Mouse (Mus musculus) liver, embryonic 13.5 days (tissue): ENCODE results near the gene Bax. TPM values are rescaled to one million over a fixed set of nuclear protein-coding genes. Genes with fewer than 3 reads are reported as not detected.

ENCODE experiments used
- ATAC-seq: fragments of 200-750 bp; cut with Nextera tagmentation; 2 replicates; pipeline ENCODE4 v1.8.0; 2017; ENCODE audit warnings: low read depth, mild to moderate bottlenecking, moderate number of reproducible peaks, moderate library complexity
- DNase-seq: peaks from one replicate; pipeline ENCODE4 v3.0.0; 2022
- H3K27ac ChIP-seq: fragments of 300-500 bp; sonication (generic); 2 replicates; pipeline ENCODE4 v1.5.1; 2015; ENCODE audit warnings: moderate library complexity, mild to moderate bottlenecking, inconsistent platforms
- H3K27me3 ChIP-seq: fragments of 300-500 bp; sonication (generic); 2 replicates; pipeline ENCODE4 v1.6.1; 2015; ENCODE audit warnings: mild to moderate bottlenecking, inconsistent platforms
- H3K36me3 ChIP-seq: fragments of 300-500 bp; sonication (generic); 2 replicates; pipeline ENCODE4 v1.6.1; 2015; ENCODE audit warnings: mild to moderate bottlenecking, inconsistent platforms
- H3K4me1 ChIP-seq: fragments of 300-500 bp; sonication (generic); replicated peaks from 2 replicates; pipeline ENCODE4 v1.6.1; 2015; ENCODE audit warnings: inconsistent platforms
- H3K4me2 ChIP-seq: fragments of 300-500 bp; sonication (generic); 2 replicates; pipeline ENCODE4 v1.6.1; 2015; ENCODE audit warnings: inconsistent platforms, mild to moderate bottlenecking, moderate library complexity
- H3K4me3 ChIP-seq: fragments of 300-500 bp; sonication (generic); replicated peaks from 2 replicates; pipeline ENCODE4 v1.5.1; 2015; ENCODE audit warnings: mild to moderate bottlenecking, inconsistent platforms
- H3K9ac ChIP-seq: fragments of 300-500 bp; sonication (generic); 2 replicates; pipeline ENCODE4 v1.6.1; 2015; ENCODE audit warnings: mild to moderate bottlenecking, inconsistent platforms
- H3K9me3 ChIP-seq: fragments of 300-500 bp; sonication (generic); replicated peaks from 2 replicates; pipeline ENCODE4 v1.6.1; 2016; ENCODE audit warnings: inconsistent platforms
- WGBS: fragments of 180-500 bp; shearing (Covaris S2); methylation state at CpG from one replicate; pipeline ENCODE4 v1.1.7; 2015; ENCODE audit not compliant: insufficient replicate concordance; 5-methylcytosine and 5-hydroxymethylcytosine counted together
- polyA plus RNA-seq: library from polyadenylated mRNA; unstranded; fragments of >200 nt; fragmentation: Nextera tagmentation; extraction: Ambion mirVana; gene quantifications from 2 replicates; pipeline ENCODE4 v1.2.1, GENCODE M21; 2015

The Bax gene
- polyA plus RNA-seq = 104 and 106 TPM in 2 replicates

- Histone ChIP-seq H3K9ac (peak within 1 kb of the TSS; percentile 87), H3K36me3 (peaks cover 40% of the 10 kb centered on the region), H3K4me3 (peak within 1 kb of the TSS; percentile 79), H3K9me3 (no peaks in the 10 kb centered on the region), H3K27ac (peak within 1 kb of the TSS; percentile 76), H3K4me1 (peaks cover 61% of the 10 kb centered on the region), H3K27me3 (no peaks in the 10 kb centered on the region), H3K4me2 (peak within 1 kb of the TSS; percentile 94)
- DNase-seq (peak; percentile 93), ATAC-seq (peak; percentile 77)
- WGBS = under 1% methylated on average over 57 of the region's 58 CpGs
Measured at GRCm38 (mm10) chr7:45466283-45467089, at the start of gene Bax. Gene Bax, minus strand, starts transcription at chr7:45466898.

GRCm38 (mm10) chr7:45515436-45515835, 48.7 kb upstream of the Bax start:
- peak overlapping the region; percentile 36 for H3K4me3 ChIP-seq
- no peaks in the 10 kb centered on the region for H3K36me3 ChIP-seq
- peak overlapping the region; percentile 60 for H3K9ac ChIP-seq
- H3K4me1 ChIP-seq = peaks cover 52% of the 10 kb centered on the region
- no peaks in the 10 kb centered on the region for H3K27me3 ChIP-seq
- DNase-seq (peak; percentile 80), ATAC-seq (peak; percentile 85)
- WGBS = 8% methylated on average over 16 of the region's 16 CpGs
- peak overlapping the region; percentile 82 for H3K27ac ChIP-seq
- no peaks in the 10 kb centered on the region for H3K9me3 ChIP-seq
- H3K4me2 ChIP-seq = peak overlapping the region; percentile 62

DNA sequence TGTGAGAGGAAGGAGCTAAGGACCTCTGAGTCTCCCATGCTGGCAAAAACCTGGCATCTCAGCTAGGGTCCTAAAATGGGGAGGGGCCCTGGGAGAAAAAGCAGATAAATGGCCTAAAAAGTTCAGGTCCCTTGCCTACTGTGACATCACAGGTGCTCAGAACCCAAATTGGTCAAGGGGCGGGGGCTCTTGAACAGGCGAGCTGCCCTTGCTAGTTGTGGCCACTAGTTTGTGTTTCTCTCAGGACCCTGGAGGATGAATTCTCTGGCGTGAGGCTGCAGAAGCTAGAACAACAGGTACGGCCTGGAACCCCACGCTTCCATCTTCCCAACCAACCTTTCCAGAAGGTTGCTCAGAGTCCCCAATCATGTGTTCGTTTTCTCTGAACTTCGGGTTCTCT, 47.7 kb upstream of the Bax start:
- Histone ChIP-seq H3K4me2 (peak overlapping the region; percentile 62; the same call in 1 of the 2 replicates), H3K27me3 (no peaks in the 10 kb centered on the region), H3K36me3 (no peaks in the 10 kb centered on the region), H3K9me3 (no peaks in the 10 kb centered on the region), H3K9ac (peak overlapping the region; percentile 60; the same call in 1 of the 2 replicates), H3K27ac (peak overlapping the region; percentile 82), H3K4me1 (peaks cover 49% of the 10 kb centered on the region), H3K4me3 (no peak overlapping the region)
- 73% methylated on average over 7 of the region's 7 CpGs for WGBS
- ATAC-seq (no peak), DNase-seq (no peak)

DNA sequence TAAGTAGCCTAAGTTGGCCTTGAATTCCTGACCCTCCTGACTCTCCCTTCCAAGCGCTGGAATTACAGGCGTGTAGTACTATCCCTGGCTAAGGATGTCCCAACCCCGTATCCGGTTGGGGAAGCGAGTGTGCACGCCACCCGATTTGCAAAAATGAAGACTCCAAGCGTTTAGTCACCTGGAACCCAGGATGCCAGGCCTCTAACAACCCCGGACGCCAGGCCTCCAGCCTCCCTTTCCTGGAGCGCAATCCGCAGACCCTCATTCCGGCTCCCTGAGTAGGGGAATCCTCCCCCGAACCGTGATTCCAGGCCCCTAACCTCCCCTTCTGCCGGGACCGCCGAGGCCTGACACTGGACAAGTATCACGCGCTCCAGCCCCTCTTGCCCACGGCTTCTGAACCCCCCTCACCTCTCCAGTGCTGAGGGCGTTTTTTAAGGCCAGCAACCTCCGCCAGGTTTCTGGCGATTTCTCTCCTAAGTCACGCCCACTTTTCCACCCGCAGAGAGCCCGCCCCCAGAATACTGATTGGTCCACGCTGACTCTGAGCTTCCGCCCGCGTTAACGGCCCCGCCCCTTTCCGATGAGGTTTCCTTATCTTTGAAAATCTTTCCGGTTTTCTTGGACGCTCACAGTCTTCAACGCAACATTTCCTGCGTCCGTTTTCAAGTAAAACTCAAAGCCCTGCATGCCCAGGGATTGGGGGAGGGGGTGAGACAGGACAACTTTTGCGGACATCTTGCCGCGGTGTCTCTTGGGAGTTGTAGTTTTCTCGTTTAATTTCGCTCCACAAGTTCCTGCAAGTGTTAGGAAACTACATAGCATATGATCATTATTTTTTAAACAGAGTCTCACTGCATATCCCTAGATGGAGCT, 43.5 kb upstream of the Bax start, which contains the start of gene Nucb1:
Gene Nucb1, minus strand, starts transcription at position 495 of the 876 bp plus-strand sequence.
- peak within 1 kb of the TSS; percentile 95 for H3K4me3 ChIP-seq
- H3K27me3 ChIP-seq = no peaks in the 10 kb centered on the region
- no peaks in the 10 kb centered on the region for H3K9me3 ChIP-seq
- ATAC-seq (peak; percentile 74), DNase-seq (peak; percentile 92)
- H3K4me1 ChIP-seq = peaks cover 58% of the 10 kb centered on the region
- peak within 1 kb of the TSS; percentile 98 for H3K27ac ChIP-seq
- WGBS = under 1% methylated on average over 44 of the region's 44 CpGs
- peaks cover 29% of the 10 kb centered on the region for H3K36me3 ChIP-seq
- peak within 1 kb of the TSS; percentile 98 for H3K9ac ChIP-seq
- peak within 1 kb of the TSS; percentile 97 for H3K4me2 ChIP-seq

DNA sequence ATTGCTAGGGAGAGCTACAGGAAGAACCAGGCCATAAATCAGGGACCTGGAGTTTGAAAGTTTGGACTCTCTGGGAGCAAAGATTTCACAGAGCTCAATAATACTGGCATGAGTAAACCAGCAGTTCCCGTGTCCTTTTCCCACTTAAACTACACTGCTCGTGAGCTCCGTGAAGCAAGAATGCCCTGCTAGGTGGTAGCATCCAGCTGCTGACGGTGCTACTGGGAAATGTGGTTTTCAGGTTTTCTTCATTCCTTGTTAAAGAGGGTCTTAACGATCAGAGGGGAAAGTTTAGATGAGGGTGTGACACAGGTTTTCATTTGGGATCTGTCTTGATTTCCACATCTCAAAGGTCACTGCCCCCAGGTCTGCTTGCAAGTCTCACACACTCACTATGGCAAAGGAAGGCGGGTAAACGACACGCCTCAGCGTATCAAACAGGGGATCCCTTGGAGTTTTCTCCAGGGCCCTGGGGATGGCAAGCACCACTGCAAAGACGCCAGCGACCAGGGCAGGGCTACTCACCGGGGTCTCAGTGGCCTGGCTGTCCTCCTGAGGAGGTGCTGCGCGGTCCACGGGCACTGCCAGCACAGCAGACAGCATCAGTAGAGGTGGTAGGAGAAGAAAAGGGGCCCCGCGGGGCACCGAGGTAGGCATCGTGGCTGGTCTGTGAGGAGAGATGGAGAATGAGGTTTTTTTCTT, 42.6 kb upstream of the Bax start:
- H3K27ac ChIP-seq = peak overlapping the region; percentile 98
- H3K36me3 ChIP-seq = peaks cover 37% of the 10 kb centered on the region
- H3K4me3 ChIP-seq = peak overlapping the region; percentile 95
- DNase-seq (peak; percentile 44), ATAC-seq (peak; percentile 47)
- no peaks in the 10 kb centered on the region for H3K27me3 ChIP-seq
- H3K9ac ChIP-seq = peak overlapping the region; percentile 98
- H3K4me1 ChIP-seq = peaks cover 58% of the 10 kb centered on the region
- WGBS = 17% methylated on average over 19 of the region's 19 CpGs
- H3K4me2 ChIP-seq = peak overlapping the region; percentile 97
- H3K9me3 ChIP-seq = no peaks in the 10 kb centered on the region

DNA sequence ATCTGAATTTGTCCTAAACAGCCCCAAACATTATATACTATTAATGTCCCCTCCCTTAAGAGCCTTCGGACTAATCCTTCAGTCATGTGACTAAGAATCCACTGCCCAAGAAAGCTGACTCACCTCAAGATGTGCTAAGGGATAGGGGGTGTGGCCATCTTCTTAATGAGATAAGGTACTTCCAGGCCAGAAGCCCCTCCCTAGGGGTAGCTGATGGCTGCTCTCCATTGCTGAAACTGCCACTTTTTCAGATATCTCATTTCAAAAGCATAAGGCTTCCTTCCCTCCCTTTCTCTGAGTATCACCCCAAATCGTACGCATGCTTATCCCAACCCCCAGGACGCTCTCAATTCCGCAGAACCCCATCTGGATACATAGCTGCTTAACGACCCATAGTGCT, 41.9 kb upstream of the Bax start:
- Histone ChIP-seq H3K27me3 (no peaks in the 10 kb centered on the region), H3K9me3 (no peaks in the 10 kb centered on the region), H3K9ac (peak overlapping the region; percentile 98), H3K4me2 (peak overlapping the region; percentile 97), H3K4me3 (peak overlapping the region; percentile 95), H3K27ac (peak overlapping the region; percentile 98), H3K36me3 (peaks cover 43% of the 10 kb centered on the region), H3K4me1 (peaks cover 57% of the 10 kb centered on the region)
- ATAC-seq = peak; percentile 82
- DNase-seq = peak; percentile 80
- 19% methylated on average over 6 of the region's 6 CpGs for WGBS

GRCm38 (mm10) chr7:45507583-45507982, 40.9 kb upstream of the Bax start:
- Histone ChIP-seq H3K36me3 (peaks cover 52% of the 10 kb centered on the region), H3K4me2 (peak overlapping the region; percentile 97), H3K4me3 (peak overlapping the region; percentile 95), H3K9ac (peak overlapping the region; percentile 79), H3K9me3 (no peaks in the 10 kb centered on the region), H3K27ac (peak overlapping the region; percentile 98), H3K27me3 (no peaks in the 10 kb centered on the region), H3K4me1 (peaks cover 57% of the 10 kb centered on the region)
- WGBS = 79% methylated on average over 6 of the region's 6 CpGs
- DNase-seq = no peak
- no peak for ATAC-seq

DNA sequence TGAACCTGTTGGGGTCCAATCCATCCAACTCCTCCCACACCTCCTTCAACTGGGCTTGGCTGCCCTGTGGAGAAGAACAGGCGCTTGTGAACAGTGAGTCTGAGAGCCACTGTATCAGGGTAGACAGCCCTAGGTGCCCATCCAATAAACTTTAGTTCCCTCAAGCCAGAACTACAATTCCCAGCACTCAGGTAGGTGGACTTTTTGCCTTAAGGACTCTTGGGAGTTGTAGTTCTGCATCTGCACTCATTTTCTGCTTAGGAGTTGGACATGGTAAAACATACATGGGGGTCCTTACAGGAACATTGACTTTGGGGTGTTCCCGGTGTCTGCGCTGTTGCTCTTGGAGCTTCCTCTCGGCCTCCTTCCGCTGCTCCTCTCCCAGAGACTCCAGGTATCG, 31.7 kb upstream of the Bax start:
- H3K36me3 ChIP-seq = peaks cover 98% of the 10 kb centered on the region
- no peak overlapping the region for H3K4me3 ChIP-seq
- no peaks in the 10 kb centered on the region for H3K27me3 ChIP-seq
- peaks cover 9% of the 10 kb centered on the region for H3K4me1 ChIP-seq
- no peak overlapping the region for H3K27ac ChIP-seq
- H3K9ac ChIP-seq = no peak overlapping the region
- DNase-seq = no peak
- no peak overlapping the region for H3K4me2 ChIP-seq
- H3K9me3 ChIP-seq = no peaks in the 10 kb centered on the region
- no peak for ATAC-seq
- WGBS = 92% methylated on average over 6 of the region's 6 CpGs

DNA sequence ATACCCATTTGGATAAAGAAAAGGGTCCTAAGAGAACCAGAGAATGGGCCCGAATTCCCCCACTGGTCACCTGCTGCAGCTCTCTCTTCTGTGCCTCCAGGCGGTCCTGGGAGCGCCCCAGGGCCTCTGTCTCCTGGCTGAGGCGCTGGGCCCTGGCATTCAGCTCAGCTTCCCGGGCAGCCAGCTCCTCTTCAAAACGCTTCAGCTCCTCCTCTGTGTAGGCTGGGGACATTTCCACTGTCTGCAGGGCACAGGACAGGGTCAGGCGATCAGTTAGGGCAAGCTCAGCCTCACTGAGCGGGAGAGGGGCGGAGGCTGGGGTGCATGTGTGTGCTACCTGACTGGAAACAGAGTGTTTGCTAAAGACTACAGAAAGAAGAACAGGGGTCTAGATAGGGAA, 27.9 kb upstream of the Bax start:
- H3K9me3 ChIP-seq = no peaks in the 10 kb centered on the region
- no peaks in the 10 kb centered on the region for H3K27me3 ChIP-seq
- H3K4me2 ChIP-seq = no peak overlapping the region
- no peak overlapping the region for H3K4me3 ChIP-seq
- peaks cover 76% of the 10 kb centered on the region for H3K36me3 ChIP-seq
- 86% methylated on average over 9 of the region's 9 CpGs for WGBS
- DNase-seq (no peak), ATAC-seq (no peak)
- no peak overlapping the region for H3K27ac ChIP-seq
- H3K9ac ChIP-seq = no peak overlapping the region
- H3K4me1 ChIP-seq = peaks cover 39% of the 10 kb centered on the region

- H3K4me3 ChIP-seq = no peak overlapping the region
- no peak overlapping the region for H3K9ac ChIP-seq
- no peak overlapping the region for H3K4me2 ChIP-seq
- H3K4me1 ChIP-seq = peaks cover 55% of the 10 kb centered on the region
- no peaks in the 10 kb centered on the region for H3K9me3 ChIP-seq
- WGBS = 88% methylated on average over 5 of the region's 5 CpGs
- H3K36me3 ChIP-seq = peaks cover 60% of the 10 kb centered on the region
- no peaks in the 10 kb centered on the region for H3K27me3 ChIP-seq
- no peak overlapping the region for H3K27ac ChIP-seq
- DNase-seq = no peak
- ATAC-seq = no peak
Measured at GRCm38 (mm10) chr7:45492951-45493350, 26.3 kb upstream of the Bax start.
